Mouse (Mus musculus): Measurements from ENCODE around the gene Npw. TPM values are rescaled to one million over a fixed set of nuclear protein-coding genes. Genes with fewer than 3 reads are reported as not detected.

Npw gene
- total RNA-seq, 2 experiments from 2014 or later: 0.95 to 1.4 TPM

- no peak for DNase-seq (ENCODE audit: low spot score in 2 of 2)
- intact Hi-C loops (cut with DNase I): no loop called here
These were observed 40.6 kb downstream of the Npw start for GRCm38 (mm10) chr17:24617561-24618194.

GRCm38 (mm10) chr17:24610711-24611110 lies 47.5 kb downstream of the Npw start:
- no peak for DNase-seq (ENCODE audit: low spot score in 2 of 2)
- intact Hi-C loops (cut with DNase I): no loop called here

- intact Hi-C loops (cut with DNase I): no loop called here
These were observed 49.4 kb downstream of the Npw start for GRCm38 (mm10) chr17:24608874-24609273.

GRCm38 (mm10) chr17:24608370-24608769 lies 49.9 kb downstream of the Npw start:
- no peak for DNase-seq (ENCODE audit: low spot score in 2 of 2)
- intact Hi-C loops (cut with DNase I): no loop called here

More at GRCm38 (mm10) chr17:24608874-24609273, 49.4 kb downstream of the Npw start:
- DNase-seq (ENCODE audit: low spot score in 2 of 2): no peak

Other genes starting within 250 kb of the Npw start
- 100 to 1,000 TPM; 141 to 145 TPM for gene Rnps1, start 243.9 kb downstream of the Npw start, total RNA-seq (2021)
- 10 to 100 TPM; 22.3 to 22.4 TPM for gene Eci1, start 231.8 kb downstream of the Npw start, total RNA-seq (2021)
- gene Dnase1l2, start 215.4 kb downstream of the Npw start, total RNA-seq (2021): 1 to 10 TPM; 4.8 to 6.5 TPM
- 10 to 100 TPM; 31.2 to 33.1 TPM for gene E4f1, start 188.1 kb downstream of the Npw start, total RNA-seq (2021)
- 10 to 100 TPM; 70.6 to 74.9 TPM for gene Pgp, start 188.1 kb downstream of the Npw start, total RNA-seq (2021)
- 1 to 10 TPM; 1.7 to 1.8 TPM for gene Bricd5, start 184.6 kb downstream of the Npw start, total RNA-seq (2021)
- 10 to 100 TPM; 32.3 to 36.9 TPM for gene Mlst8, start 179.4 kb downstream of the Npw start, total RNA-seq (2021)
- gene Caskin1, start 169.9 kb downstream of the Npw start, total RNA-seq (2021): 100 to 1,000 TPM; 134 to 145 TPM
- 10 to 100 TPM; 86.8 to 91.7 TPM for gene Traf7, start 130.5 kb downstream of the Npw start, total RNA-seq (2021)
- gene Rab26, start 124.2 kb downstream of the Npw start, total RNA-seq (2021): 10 to 100 TPM; 36.2 to 40.4 TPM
- gene Pkd1, start 108.6 kb downstream of the Npw start, total RNA-seq (2021): 10 to 100 TPM; 68.6 to 78.7 TPM
- gene Tsc2, start 25.8 kb downstream of the Npw start, total RNA-seq (2021): 100 to 1,000 TPM; 122 to 130 TPM
- gene Nthl1, start 25.8 kb downstream of the Npw start, total RNA-seq (2021): 1 to 10 TPM; 4.4 to 5.0 TPM
- gene Slc9a3r2, start 8.1 kb downstream of the Npw start, total RNA-seq (2021): 10 to 100 TPM; 52.6 to 53.0 TPM
- gene Zfp598, start 11.2 kb upstream of the Npw start, total RNA-seq (2021): 10 to 100 TPM; 37.9 to 39.3 TPM
- 100 to 1,000 TPM; 228 to 245 TPM for gene Syngr3, start 31.5 kb upstream of the Npw start, total RNA-seq (2021)
- gene Gfer, start 37.7 kb upstream of the Npw start, total RNA-seq (2021): 10 to 100 TPM; 19.0 to 19.1 TPM
- gene Noxo1, start 37.8 kb upstream of the Npw start, total RNA-seq (2021): 1 to 10 TPM; 2.5 to 3.6 TPM
- 10 to 100 TPM; 28.5 to 29.2 TPM for gene Tbl3, start 49.2 kb upstream of the Npw start, total RNA-seq (2021)
- gene Rnf151, start 59.6 kb upstream of the Npw start, total RNA-seq (2021): not detected
- gene Rps2, start 59.7 kb upstream of the Npw start, total RNA-seq (2021): 100 to 1,000 TPM; 492 to 494 TPM
- 100 to 1,000 TPM; 184 to 189 TPM for gene Ndufb10, start 66.0 kb upstream of the Npw start, total RNA-seq (2021)
- gene Rpl3l, start 69.4 kb upstream of the Npw start, total RNA-seq (2021): under 1 TPM; 0.35 to 0.38 TPM
- gene Msrb1, start 78.2 kb upstream of the Npw start, total RNA-seq (2021): 10 to 100 TPM; 38.4 to 38.7 TPM
- under 1 TPM; 0.31 to 0.59 TPM for gene Hs3st6, start 94.5 kb upstream of the Npw start, total RNA-seq (2021)
- gene Meiob, start 145.8 kb upstream of the Npw start, total RNA-seq (2021): not detected
- 100 to 1,000 TPM; 120 to 135 TPM for gene Hagh, start 181.7 kb upstream of the Npw start, total RNA-seq (2021)
- 10 to 100 TPM; 15.8 to 19.4 TPM for gene Fahd1, start 191.9 kb upstream of the Npw start, total RNA-seq (2021)
- gene Igfals, start 207.5 kb upstream of the Npw start, total RNA-seq (2021): not detected
- gene Nubp2, start 227.9 kb upstream of the Npw start, total RNA-seq (2021): 10 to 100 TPM; 35.7 to 37.4 TPM
- 10 to 100 TPM; 53.5 to 55.5 TPM for gene Spsb3, start 228.2 kb upstream of the Npw start, total RNA-seq (2021)
- 10 to 100 TPM; 58.1 to 61.6 TPM for gene Eme2, start 236.6 kb upstream of the Npw start, total RNA-seq (2021)
- gene Mrps34, start 236.7 kb upstream of the Npw start, total RNA-seq (2021): 10 to 100 TPM; 67.5 to 73.1 TPM
- 10 to 100 TPM; 40.3 to 44.6 TPM for gene Nme3, start 238.0 kb upstream of the Npw start, total RNA-seq (2021)